Mouse (Mus musculus) cerebellum, adult 2 months (tissue): Measurements from ENCODE around the gene Mettl17.

ENCODE experiments used
- CTCF ChIP-seq: fragments of 200-500 bp; IDR thresholded peaks from 2 replicates; pipeline ENCODE4 v1.5.1; 2011; ENCODE audit warnings: low read depth, mild to moderate bottlenecking, control low read depth, low read length, moderate library complexity, borderline replicate concordance; ENCODE audit not compliant: insufficient read depth
- POLR2A ChIP-seq: fragments of 200-500 bp; IDR thresholded peaks from 2 replicates; pipeline ENCODE4 v1.6.1; 2011; ENCODE audit warnings: low read length, control low read depth, borderline replicate concordance; ENCODE audit not compliant: insufficient read depth

GRCm38 (mm10) chr14:51918966-51919365, 34.3 kb downstream of the Mettl17 start:
- TF ChIP-seq CTCF (no peak), POLR2A (no peak)
